Mouse (Mus musculus) T-helper 1 cell (primary cell): ENCODE data around the gene Bcat2.

ENCODE experiments used
- in situ Hi-C: fragments of 300-600 bp; cut with MboI, MseI; formaldehyde crosslinking; loops from one replicate; pipeline ENCODE4 v1.15.1; 2025; ENCODE audit warnings: high pct_unique_total_duplicates

Gene Bcat2

GRCm38 (mm10) chr7:45550821-45551511 lies 19.0 kb upstream of the Bcat2 start:
- in situ Hi-C loops: no loop called here

GRCm38 (mm10) chr7:45551512-45551883 lies 18.5 kb upstream of the Bcat2 start:
- in situ Hi-C loops: no loop called here

GRCm38 (mm10) chr7:45553519-45553918 lies 16.4 kb upstream of the Bcat2 start:
- in situ Hi-C loops: no loop called here

- in situ Hi-C loops: no loop called here
Measured at GRCm38 (mm10) chr7:45553990-45554389, 16.0 kb upstream of the Bcat2 start.

- in situ Hi-C loops: no loop called here
Measured at GRCm38 (mm10) chr7:45554744-45555143, 15.2 kb upstream of the Bcat2 start, which contains the start of gene Hsd17b14. Hsd17b14 (plus strand) TSS chr7:45554893.

- in situ Hi-C loops: no loop called here
Measured at GRCm38 (mm10) chr7:45555787-45556186, 14.2 kb upstream of the Bcat2 start.

- in situ Hi-C loops: no loop called here
Measured at GRCm38 (mm10) chr7:45558907-45559306, 11.0 kb upstream of the Bcat2 start.

- in situ Hi-C loops: no loop called here
Measured at GRCm38 (mm10) chr7:45560241-45560640, 9.7 kb upstream of the Bcat2 start.

- in situ Hi-C loops: no loop called here
Measured at GRCm38 (mm10) chr7:45560843-45561623, 8.9 kb upstream of the Bcat2 start.

- in situ Hi-C loops: no loop called here
Measured at GRCm38 (mm10) chr7:45561624-45562520, 8.1 kb upstream of the Bcat2 start.

GRCm38 (mm10) chr7:45564811-45565210 lies 5.1 kb upstream of the Bcat2 start:
- in situ Hi-C loops: no loop called here

GRCm38 (mm10) chr7:45565446-45565845 lies 4.5 kb upstream of the Bcat2 start:
- in situ Hi-C loops: no loop called here

GRCm38 (mm10) chr7:45567112-45567779 lies 2.7 kb upstream of the Bcat2 start:
- in situ Hi-C loops: no loop called here

GRCm38 (mm10) chr7:45567780-45568516 lies 2.0 kb upstream of the Bcat2 start:
- in situ Hi-C loops: no loop called here

- in situ Hi-C loops: no loop called here
Measured at GRCm38 (mm10) chr7:45568601-45569473, 1.1 kb upstream of the Bcat2 start.

- in situ Hi-C loops: no loop called here
Measured at GRCm38 (mm10) chr7:45571966-45572365, 2.0 kb downstream of the Bcat2 start.

GRCm38 (mm10) chr7:45573954-45574353 lies 4.0 kb downstream of the Bcat2 start:
- in situ Hi-C loops: no loop called here

GRCm38 (mm10) chr7:45574472-45575379 lies 4.8 kb downstream of the Bcat2 start:
- in situ Hi-C loops: no loop called here

- in situ Hi-C loops: no loop called here
Measured at GRCm38 (mm10) chr7:45585923-45586322, 16.0 kb downstream of the Bcat2 start.
